Mouse (Mus musculus): ENCODE measurements around the gene Tcf3. TPM values are rescaled to one million over a fixed set of nuclear protein-coding genes. Genes with fewer than 3 reads are reported as not detected.

The Tcf3 gene
- polyA plus RNA-seq, 1 experiment, result 29.7 TPM

DNA sequence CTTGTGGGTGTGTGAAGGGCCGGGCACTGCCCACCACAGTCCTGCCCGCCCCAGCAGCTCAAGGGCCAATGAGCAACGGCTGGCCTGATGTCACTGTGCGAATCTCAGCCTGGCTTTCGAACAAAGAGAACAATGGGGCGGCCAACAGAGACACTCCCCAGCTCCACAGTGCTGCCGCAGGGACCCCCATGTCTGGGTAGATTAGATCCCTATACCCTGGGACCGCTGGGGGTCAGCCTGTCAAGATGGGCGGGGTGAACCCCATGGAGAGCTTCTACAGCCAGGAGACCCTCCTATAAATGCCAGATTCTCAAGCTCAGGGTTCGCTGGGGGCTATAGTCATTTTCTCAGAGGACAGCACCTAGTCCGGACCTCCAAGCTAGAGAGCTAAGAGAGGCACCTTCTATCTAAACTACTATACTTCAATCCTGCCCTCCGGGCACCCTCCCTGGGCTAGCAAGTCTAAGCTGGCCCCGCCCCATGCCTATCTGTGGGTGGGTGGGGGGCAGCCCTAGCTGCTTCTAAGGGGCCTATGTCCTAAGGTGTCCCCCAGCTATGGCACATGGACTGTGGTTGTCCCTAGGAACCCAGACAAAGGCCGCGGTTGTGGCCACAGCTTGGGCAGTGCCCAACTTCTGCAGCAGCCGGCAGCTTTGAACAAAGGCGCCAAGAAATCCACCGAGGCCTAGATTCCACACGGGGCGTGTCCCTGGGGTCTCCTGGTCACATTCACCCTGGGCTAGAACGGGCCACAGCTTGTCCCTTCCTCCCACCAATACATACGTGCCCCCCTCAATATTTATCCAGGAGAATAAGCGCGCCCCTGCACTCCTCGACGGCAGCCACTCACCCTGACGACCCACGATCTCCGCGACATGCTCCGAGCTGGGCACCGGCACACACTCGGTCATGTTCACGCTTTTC is 47.4 kb downstream of the Tcf3 start:
- DNase-seq (ENCODE audit: low spot score), result no peak

DNA sequence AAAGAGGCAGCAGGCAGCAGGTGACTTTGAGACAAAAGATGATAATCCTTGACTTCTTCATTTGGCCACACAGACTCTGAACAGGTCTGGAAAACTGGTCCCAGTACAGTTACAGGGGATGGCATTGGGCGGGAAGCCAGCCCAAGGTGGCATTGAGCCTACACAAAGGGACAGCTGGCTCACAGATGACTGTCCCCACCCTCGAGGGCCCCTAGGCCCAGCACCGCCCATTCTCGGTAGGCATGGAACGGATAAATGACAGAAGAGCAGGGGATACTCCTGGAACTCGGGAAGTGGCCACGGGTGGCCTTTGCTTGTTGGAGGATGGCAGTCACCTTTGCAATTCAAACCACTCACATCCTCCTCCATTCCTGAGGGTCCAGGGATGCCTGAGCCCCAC is 48.1 kb downstream of the Tcf3 start:
- no peak for DNase-seq (ENCODE audit: low spot score)

DNA sequence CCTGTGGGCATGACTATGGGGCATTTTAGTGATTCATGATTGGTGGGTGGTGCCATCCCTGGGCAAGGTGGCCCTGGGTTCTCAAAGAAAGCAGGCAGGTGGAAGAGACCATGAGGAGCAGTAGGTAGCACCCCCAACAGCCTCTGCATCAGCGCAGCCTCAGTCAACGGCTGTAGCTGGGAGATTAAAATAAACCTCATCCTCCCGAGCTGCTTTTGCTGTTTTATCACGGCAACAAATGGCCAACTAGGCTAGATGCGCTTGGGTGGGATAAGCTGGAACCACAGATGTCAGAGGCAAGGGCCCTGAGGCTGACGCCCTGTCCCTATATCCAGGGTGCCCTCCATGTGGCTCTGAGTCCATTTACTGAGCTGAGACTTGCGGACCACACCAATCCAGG is 48.7 kb downstream of the Tcf3 start:
- DNase-seq (ENCODE audit: low spot score), result no peak

DNA sequence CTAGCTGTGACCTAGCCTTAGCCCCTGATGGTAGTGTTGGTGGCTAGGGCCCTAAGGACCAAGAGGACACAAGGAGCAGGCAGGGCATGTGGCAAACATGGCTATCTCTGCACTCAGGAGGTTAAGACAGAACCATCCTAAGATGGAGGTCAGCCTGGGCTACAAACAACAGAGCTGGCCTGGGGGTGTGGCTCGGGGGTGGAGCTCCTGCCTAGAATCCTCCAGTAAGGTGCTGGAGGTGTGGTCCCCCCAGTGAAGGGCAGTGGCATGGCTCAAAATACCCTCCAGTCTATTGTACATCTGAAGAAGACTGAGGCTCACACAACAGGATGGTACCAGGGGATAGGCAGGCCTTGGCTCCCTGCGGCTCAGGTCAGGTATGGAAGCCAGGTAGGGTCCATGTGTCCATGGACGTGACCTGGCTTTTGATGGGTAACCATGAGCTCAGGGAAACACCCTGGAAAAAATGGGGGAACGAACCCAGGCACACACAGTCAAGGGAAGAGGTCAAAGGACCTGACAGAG is 49.3 kb downstream of the Tcf3 start:
- DNase-seq (ENCODE audit: low spot score), result no peak

DNA sequence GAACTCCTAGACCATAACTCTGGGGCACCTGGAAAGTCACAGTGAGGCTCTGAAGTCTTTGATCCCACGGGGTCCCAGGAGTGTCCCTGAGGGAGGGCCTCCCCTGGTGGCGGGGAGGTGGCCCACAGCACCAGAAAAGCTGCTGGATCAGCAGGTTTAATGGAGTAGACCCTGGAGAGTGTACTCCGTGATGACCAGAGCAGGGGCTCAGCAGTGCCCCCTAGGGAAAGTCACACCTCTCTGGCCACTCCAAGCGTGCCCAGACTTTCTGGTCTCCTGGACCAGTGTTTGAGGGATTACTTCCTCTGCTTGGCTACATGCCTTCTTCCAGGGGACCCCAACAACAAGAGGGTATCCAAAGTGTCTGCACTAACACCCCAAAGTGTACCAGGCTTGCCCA is 50.0 kb downstream of the Tcf3 start:
- no peak for DNase-seq (ENCODE audit: low spot score)

DNA sequence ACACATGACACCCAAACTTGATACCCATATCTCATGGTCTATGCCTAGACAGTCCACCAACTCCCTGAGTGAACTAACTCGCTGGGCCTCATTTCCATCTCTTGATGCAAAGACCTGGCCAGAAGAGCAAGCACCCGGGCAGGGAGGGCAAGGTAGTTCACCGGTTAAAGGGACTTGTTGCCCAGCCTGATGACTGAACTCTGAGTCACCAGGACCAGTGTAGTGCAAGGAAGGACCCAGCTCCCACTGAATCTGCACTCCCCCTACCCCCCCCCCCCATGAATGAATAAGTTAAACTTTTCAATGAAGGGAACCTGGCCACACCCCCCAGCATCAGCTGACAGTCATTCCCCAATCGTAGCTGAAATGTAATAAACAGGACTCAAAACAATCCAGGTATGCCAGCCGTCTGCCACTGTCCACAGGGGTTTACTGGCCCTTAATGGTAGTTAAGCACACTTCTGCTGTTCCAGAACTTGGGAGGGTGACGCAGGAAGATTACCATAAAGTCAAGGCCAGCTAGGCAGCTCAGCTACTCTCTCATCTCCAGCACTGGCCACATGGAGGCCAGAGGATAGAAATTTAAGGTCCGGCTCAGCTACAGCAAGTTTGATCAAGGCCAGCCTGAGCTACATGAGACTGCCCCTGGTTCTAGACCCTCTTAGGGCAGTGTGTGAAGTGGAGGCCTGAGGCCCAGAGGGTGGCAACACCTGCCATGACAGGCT is 50.6 kb downstream of the Tcf3 start:
- DNase-seq (ENCODE audit: low spot score), result no peak

DNA sequence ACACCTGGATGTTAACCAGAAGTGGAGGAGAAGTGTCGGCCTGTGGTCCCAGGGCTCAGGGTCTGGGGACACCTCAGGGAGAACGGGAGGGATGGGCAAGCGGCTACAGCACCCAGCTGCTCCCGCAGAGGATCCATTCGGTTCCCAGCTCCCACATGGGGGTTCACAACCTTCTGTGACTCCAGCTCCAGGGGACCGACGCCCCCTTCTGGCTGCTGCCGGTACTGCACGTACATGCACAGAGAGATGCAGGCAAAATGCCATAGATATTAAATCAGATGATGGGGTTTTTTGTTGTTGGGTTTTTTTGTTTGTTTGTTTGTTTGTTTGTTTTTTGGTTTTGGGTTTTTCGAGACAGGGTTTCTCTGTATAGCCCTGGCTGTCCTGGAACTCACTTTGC is 55.7 kb downstream of the Tcf3 start:
- DNase-seq (ENCODE audit: low spot score), result no peak

DNA sequence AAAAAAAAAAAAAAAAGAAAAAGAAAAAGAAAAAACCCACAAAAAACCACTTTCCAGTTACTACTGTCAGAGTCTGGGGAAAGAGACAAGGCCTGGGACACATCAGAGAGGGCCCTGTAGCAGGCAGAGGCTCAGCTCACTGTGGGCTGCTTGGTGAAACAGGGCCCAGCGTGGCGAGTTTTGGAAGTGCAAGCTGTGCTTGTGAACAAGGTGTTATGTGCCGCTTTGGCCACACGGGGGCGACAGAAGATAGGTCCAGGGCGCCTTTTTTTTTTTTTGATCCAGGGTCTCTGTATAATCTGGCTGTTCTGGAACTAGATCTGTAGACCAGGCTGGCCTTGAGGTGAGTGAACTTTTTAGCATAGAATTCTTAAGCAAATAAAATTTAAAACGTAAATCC is 57.3 kb downstream of the Tcf3 start:
- DNase-seq (ENCODE audit: low spot score), result peak; percentile 73

DNA sequence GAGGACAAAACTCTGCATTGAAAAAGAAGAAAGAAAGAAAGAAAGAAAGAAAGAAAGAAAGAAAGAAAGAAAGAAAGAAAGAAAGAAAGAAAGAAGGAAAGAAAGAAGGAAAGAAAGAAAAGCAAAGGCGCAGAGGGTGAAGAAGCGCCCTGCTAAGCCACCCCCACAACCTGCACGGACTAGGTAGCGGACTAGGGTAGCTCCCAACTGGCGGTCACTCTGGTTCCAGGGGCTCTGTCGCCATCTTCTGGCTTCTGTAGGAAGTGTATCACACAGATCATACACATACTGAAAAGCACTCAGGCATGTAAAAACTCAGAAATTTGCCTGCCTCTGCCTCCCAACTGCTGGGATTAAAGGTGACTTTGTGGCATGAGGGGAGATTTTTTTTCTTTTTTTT is 59.4 kb downstream of the Tcf3 start:
- DNase-seq (ENCODE audit: low spot score), result no peak

DNA sequence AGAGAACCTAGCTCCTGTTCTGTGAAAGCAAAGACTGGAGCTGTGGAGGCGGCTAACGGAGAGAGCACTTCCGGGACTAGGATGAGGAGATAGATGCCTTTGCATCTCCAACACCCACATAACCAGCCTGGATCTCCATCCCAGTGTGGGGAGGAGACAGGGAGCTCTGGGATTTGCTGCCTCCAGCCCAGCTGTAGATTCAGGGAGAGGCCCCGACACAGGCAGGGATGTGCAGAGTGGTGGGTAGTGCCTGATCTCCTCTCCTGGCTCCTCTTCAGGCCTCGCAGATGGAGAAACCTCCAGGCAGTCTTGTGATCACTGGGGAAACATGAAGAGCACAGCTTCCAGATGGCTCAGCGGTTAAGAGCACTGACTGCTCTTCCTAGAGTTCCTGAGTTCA is 60.7 kb downstream of the Tcf3 start:
- DNase-seq (ENCODE audit: low spot score), result no peak

DNA sequence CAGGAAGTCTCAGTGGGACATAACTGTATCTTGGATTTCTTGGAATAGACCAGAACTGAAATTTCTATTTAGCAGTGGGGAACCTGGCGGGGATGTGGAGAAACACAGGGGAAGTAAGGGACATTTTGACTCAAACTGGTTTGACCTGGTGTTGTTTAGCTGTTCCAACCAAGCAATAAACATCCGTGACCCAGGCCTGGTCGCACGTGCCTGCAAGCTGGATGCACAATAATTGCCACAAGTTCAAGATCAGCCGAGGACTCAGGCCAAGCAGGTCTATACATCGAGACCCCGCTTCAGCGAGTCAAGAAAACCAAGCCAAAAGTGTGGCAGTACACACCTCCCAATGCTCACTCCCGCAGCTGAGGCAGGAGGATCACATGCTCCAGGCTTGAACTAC is 61.5 kb downstream of the Tcf3 start:
- no peak for DNase-seq (ENCODE audit: low spot score)

DNA sequence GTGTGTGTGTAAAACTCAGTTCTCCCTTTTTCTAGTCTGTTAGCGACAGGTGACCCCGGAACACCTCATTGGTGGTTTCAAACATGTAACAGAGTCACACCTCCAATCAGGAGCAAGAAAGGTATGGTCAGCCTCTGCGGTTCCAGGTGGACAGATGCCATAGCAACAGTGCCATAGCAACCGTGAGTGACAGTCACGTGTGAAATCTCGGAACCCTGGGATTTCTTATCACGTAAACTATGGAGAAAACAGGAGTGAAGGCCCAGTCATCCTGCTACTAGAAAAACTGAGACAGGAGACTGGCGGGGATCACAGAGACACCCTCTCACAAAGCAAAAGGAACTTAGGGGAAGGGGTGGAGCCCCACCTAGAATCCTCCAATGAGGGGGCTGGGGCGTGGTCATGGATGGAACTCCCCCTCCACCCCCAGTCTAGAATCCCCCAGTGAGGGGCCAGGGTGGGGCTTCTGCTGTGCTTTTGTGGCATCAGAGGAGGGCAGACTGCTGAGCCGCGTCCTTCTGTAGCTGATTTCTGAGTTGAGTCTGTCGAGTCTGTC is 62.0 kb downstream of the Tcf3 start:
- no peak for DNase-seq (ENCODE audit: low spot score)

DNA sequence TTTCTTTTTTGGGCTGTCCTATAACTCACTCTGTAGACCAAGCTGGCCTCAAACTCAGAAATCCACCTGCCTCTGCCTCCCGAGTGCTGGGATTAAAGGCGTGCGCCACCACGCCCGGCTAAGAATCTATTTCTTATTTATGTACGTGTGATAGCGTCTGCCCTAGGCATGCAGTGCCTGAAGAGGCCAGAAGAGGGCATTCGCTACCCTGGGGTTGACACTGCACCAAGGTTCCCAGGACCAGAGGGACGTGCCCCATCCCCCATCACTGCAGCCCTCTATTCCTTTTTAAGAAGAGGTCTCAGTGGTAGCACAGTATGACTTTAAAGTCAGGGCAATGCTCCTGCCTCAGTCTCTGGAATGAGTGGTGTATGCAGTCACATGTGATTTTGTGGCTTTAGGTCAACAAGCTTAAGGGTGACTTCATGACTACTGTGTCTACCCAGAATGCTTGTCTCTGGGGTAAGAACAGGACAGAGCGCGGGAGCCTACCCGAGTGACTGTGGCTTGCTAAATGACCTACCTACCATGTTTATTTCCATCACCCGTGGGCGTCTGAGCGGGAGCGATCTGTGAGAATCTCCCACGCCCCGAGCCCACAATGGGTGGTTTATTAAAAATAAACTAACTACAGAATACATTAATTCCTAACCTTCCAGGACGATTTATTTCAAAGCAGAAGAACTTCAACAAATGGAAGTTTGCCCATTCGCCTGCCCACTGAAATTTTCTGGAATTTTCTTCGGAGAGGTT is 63.3 kb downstream of the Tcf3 start:
- DNase-seq (ENCODE audit: low spot score), result no peak

DNA sequence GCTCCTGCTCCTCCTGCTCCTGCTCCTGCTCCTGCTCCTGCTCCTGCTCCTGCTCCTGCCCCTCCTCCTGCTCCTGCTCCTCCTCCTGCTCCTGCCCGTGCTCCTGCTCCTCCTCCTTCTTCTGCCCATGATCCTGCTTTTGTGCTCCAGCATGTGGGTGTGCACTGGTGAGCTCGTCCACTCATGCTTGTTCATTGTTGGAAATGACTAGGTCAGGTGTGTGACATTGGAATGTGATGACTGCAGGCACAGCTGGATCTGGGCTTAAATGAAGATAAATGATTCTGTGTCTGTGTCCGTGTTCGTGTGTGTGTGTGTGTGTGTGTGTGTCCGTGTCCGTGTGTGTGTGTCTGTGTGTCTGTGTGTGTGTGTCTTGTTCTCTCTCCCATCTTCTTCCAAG is 65.1 kb downstream of the Tcf3 start:
- DNase-seq (ENCODE audit: low spot score), result no peak

DNA sequence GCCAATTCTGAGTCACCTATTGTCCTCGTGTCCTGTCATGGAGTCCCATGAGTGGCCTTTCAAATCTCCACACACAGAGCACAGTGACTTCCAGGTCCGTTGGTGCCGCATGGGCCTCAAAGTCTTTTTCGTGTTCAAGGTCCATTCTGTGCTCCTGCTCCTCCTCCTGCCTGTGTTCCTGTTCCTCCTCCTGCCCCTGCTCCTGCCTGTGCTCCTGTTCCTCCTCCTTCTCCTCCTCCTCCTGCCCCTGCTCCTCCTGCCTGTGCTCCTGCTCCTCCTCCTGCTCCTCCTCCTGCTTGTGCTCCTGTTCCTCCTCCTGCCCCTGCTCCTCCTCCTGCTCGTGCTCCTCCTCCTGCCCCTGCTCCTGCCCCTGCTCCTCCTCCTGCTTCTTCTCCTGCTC is 65.5 kb downstream of the Tcf3 start:
- no peak for DNase-seq (ENCODE audit: low spot score)

DNA sequence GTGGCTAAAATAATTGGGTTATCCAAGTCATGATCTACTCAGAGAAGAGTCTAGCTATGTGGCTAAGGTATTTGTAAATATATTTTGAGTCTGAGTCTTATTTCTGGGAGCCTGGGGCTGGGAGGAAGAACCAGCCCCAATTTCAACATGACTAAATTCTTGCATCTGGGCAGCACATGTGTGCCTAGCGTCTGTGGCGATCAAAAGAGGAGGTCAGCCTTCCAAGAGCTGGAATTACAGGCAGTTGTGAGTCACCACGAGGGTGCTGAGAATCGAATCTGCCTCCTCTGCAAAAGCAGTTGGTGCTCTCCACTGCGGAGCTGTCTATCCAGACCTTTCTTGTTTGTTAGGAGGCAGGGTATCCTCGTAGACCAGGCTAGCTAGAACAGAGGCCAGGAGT is 67.7 kb downstream of the Tcf3 start:
- no peak for DNase-seq (ENCODE audit: low spot score)

DNA sequence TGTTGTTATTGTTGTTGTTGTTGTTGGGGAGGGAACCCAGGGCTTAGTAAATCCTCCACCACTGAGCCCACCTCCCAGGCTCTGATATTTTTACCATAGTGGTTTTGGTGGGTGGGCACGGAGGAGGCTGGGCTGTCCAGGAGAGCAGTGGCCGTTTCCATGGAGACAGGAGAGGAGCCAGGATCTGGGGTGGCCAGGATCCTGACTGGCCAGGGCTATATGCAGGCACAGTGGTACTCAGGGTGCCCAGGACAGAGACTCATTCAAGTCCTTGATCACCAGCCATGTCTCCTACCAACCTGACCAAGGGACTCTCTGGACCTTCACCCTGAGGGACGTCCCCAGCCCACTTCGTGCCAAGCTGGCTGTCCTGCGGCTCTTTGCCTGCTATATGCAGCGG is 69.7 kb downstream of the Tcf3 start:
- no peak for DNase-seq (ENCODE audit: low spot score)

Other genes with a start within 250 kb of the Tcf3 start
- 36.1 and 37.8 TPM in 2 replicates for gene Mum1, start 207.2 kb downstream of the Tcf3 start, polyA plus RNA-seq (2012; rRNA removed)
- 294 and 337 TPM in 2 replicates for gene Ndufs7, start 184.5 kb downstream of the Tcf3 start, polyA plus RNA-seq (2012; rRNA removed)
- 17.4 and 19.0 TPM in 2 replicates for gene Gamt, start 172.6 kb downstream of the Tcf3 start, polyA plus RNA-seq (2012; rRNA removed)
- 68.2 and 82.3 TPM in 2 replicates for gene Dazap1, start 172.2 kb downstream of the Tcf3 start, polyA plus RNA-seq (2012; rRNA removed)
- gene Rps15, start 141.2 kb downstream of the Tcf3 start, polyA plus RNA-seq (2012; rRNA removed), result 3,215 and 3,453 TPM in 2 replicates
- 0.76 and 1.4 TPM in 2 replicates for gene Apc2, start 137.7 kb downstream of the Tcf3 start, polyA plus RNA-seq (2012; rRNA removed)
- gene 2310011J03Rik, start 113.1 kb downstream of the Tcf3 start, polyA plus RNA-seq (2012; rRNA removed), result 41.8 and 45.6 TPM in 2 replicates
- 9.5 and 9.9 TPM in 2 replicates for gene Pcsk4, start 104.1 kb downstream of the Tcf3 start, polyA plus RNA-seq (2012; rRNA removed)
- 7.7 and 18.0 TPM in 2 replicates for gene Reep6, start 103.7 kb downstream of the Tcf3 start, polyA plus RNA-seq (2012; rRNA removed)
- gene Adamtsl5, start 85.2 kb downstream of the Tcf3 start, polyA plus RNA-seq (2012; rRNA removed), result 57.9 and 65.7 TPM in 2 replicates
- 4.5 and 6.4 TPM in 2 replicates for gene Plk5, start 77.2 kb downstream of the Tcf3 start, polyA plus RNA-seq (2012; rRNA removed)
- gene Mex3d, start 46.0 kb downstream of the Tcf3 start, polyA plus RNA-seq (2012; rRNA removed), result 11.2 and 11.5 TPM in 2 replicates
- gene Mbd3, start 34.1 kb downstream of the Tcf3 start, polyA plus RNA-seq (2012; rRNA removed), result 112 and 119 TPM in 2 replicates
- 883 and 983 TPM in 2 replicates for gene Uqcr11, start 26.8 kb downstream of the Tcf3 start, polyA plus RNA-seq (2012; rRNA removed)
- not detected in 2 replicates for gene Onecut3, start 61.2 kb upstream of the Tcf3 start, polyA plus RNA-seq (2012; rRNA removed)
- 0.03 TPM in 1 of 2 replicates, not detected in the other for gene Atp8b3, start 105.5 kb upstream of the Tcf3 start, polyA plus RNA-seq (2012; rRNA removed)
- 21.2 and 26.6 TPM in 2 replicates for gene Rexo1, start 127.9 kb upstream of the Tcf3 start, polyA plus RNA-seq (2012; rRNA removed)
- 11.5 and 11.8 TPM in 2 replicates for gene Klf16, start 143.7 kb upstream of the Tcf3 start, polyA plus RNA-seq (2012; rRNA removed)
- 66.0 and 67.1 TPM in 2 replicates for gene Abhd17a, start 156.7 kb upstream of the Tcf3 start, polyA plus RNA-seq (2012; rRNA removed)
- 40.3 and 46.2 TPM in 2 replicates for gene Scamp4, start 169.2 kb upstream of the Tcf3 start, polyA plus RNA-seq (2012; rRNA removed)
- 3.8 and 4.3 TPM in 2 replicates for gene Adat3, start 169.2 kb upstream of the Tcf3 start, polyA plus RNA-seq (2012; rRNA removed)
- 1.3 and 1.6 TPM in 2 replicates for gene Gm49322, start 172.4 kb upstream of the Tcf3 start, polyA plus RNA-seq (2012; rRNA removed)
- gene Csnk1g2, start 189.2 kb upstream of the Tcf3 start, polyA plus RNA-seq (2012; rRNA removed), result 153 and 158 TPM in 2 replicates
- gene Btbd2, start 223.4 kb upstream of the Tcf3 start, polyA plus RNA-seq (2012; rRNA removed), result 36.5 and 48.5 TPM in 2 replicates
- 129 and 137 TPM in 2 replicates for gene Mknk2, start 244.5 kb upstream of the Tcf3 start, polyA plus RNA-seq (2012; rRNA removed)